Mouse (Mus musculus) hindbrain, embryonic 11.5 days (tissue): ENCODE measurements around the gene Dnttip2. TPM values are rescaled to one million over a fixed set of nuclear protein-coding genes. Genes with fewer than 3 reads are reported as not detected.

Experiments
- ATAC-seq: fragments of 200-750 bp; cut with Nextera tagmentation; 2 replicates; pipeline ENCODE4 v1.8.0; 2017; ENCODE audit warnings: mild to moderate bottlenecking, moderate TSS enrichment, moderate library complexity; ENCODE audit not compliant: low FRiP score
- DNase-seq: peaks from one replicate; pipeline ENCODE4 v3.0.0-alpha.2; 2015; ENCODE audit warnings: low spot score
- H3K27ac ChIP-seq: fragments of 300-500 bp; sonication (generic); 2 replicates; pipeline ENCODE4 v1.5.1; 2014; ENCODE audit warnings: mild to moderate bottlenecking, low read depth, low read length
- H3K27me3 ChIP-seq: fragments of 300-500 bp; sonication (generic); 2 replicates; pipeline ENCODE4 v1.6.1; 2014; ENCODE audit warnings: mild to moderate bottlenecking, low read length, moderate library complexity, mixed read lengths; ENCODE audit not compliant: control insufficient read depth, insufficient read depth
- H3K36me3 ChIP-seq: fragments of 300-500 bp; sonication (generic); 2 replicates; pipeline ENCODE4 v1.6.1; 2014; ENCODE audit warnings: mild to moderate bottlenecking, low read length, moderate library complexity, mixed read lengths; ENCODE audit not compliant: control insufficient read depth, insufficient read depth
- H3K4me1 ChIP-seq: fragments of 300-500 bp; sonication (generic); replicated peaks from 2 replicates; pipeline ENCODE4 v1.6.1; 2014; ENCODE audit warnings: low read length, mixed read lengths; ENCODE audit not compliant: control insufficient read depth, insufficient read depth
- H3K4me2 ChIP-seq: fragments of 300-500 bp; sonication (generic); replicated peaks from 2 replicates; pipeline ENCODE4 v1.6.1; 2014; ENCODE audit warnings: mild to moderate bottlenecking, low read depth, low read length
- H3K4me3 ChIP-seq: fragments of 300-500 bp; sonication (generic); 2 replicates; pipeline ENCODE4 v1.5.1; 2014; ENCODE audit warnings: low read depth, low read length
- H3K9ac ChIP-seq: fragments of 300-500 bp; sonication (generic); 2 replicates; pipeline ENCODE4 v1.6.1; 2014; ENCODE audit warnings: low read depth, low read length
- H3K9me3 ChIP-seq: fragments of 300-500 bp; sonication (generic); 2 replicates; pipeline ENCODE4 v1.6.1; 2016; ENCODE audit warnings: low read length; ENCODE audit not compliant: control insufficient read depth
- WGBS: fragments of 180-500 bp; shearing (Covaris S2); extraction: QIAGEN DNeasy Blood & Tissue Kit; methylation state at CpG from one replicate; pipeline ENCODE4 v1.1.7; 2014; 5-methylcytosine and 5-hydroxymethylcytosine counted together
- polyA plus RNA-seq: library from polyadenylated mRNA; unstranded; fragments of >200 nt; fragmentation: Nextera tagmentation; extraction: Ambion mirVana; gene quantifications from 2 replicates; pipeline ENCODE4 v1.2.1, GENCODE M21; 2014

Dnttip2 gene
- polyA plus RNA-seq, 1 experiment from 2014 or later, result 92.5 TPM

- no peaks in the 10 kb centered on the region for H3K4me1 ChIP-seq
Observed at GRCm38 (mm10) chr3:122293954-122294850, 20.0 kb downstream of the Dnttip2 start, which contains the start of gene Bcar3. Gene Bcar3 (plus strand): TSS chr3:122294136.

GRCm38 (mm10) chr3:122295511-122295910 is 21.3 kb downstream of the Dnttip2 start:
- H3K27me3 ChIP-seq, result no peaks in the 10 kb centered on the region
- 14% methylated on average over 5 of the region's 5 CpGs for WGBS
- no peaks in the 10 kb centered on the region for H3K4me1 ChIP-seq
- no peak overlapping the region for H3K4me3 ChIP-seq
- no peaks in the 10 kb centered on the region for H3K36me3 ChIP-seq
- ATAC-seq (no peak), DNase-seq (peak; percentile 75)
- H3K9me3 ChIP-seq, result no peaks in the 10 kb centered on the region
- H3K27ac ChIP-seq, result peak overlapping the region; percentile 7; the same call in 1 of the 2 replicates
- H3K9ac ChIP-seq, result no peak overlapping the region
- H3K4me2 ChIP-seq, result no peak overlapping the region

More at GRCm38 (mm10) chr3:122293954-122294850, 20.0 kb downstream of the Dnttip2 start, which contains the start of gene Bcar3:
- Histone ChIP-seq H3K36me3 (no peaks in the 10 kb centered on the region), H3K4me3 (peak within 1 kb of the TSS; percentile 81), H3K4me2 (peak within 1 kb of the TSS; percentile 63), H3K9ac (peak within 1 kb of the TSS; percentile 96), H3K27ac (peak within 1 kb of the TSS; percentile 99), H3K27me3 (no peaks in the 10 kb centered on the region), H3K9me3 (no peaks in the 10 kb centered on the region)
- DNase-seq, result peak; percentile 96
- 5% methylated on average over 37 of the region's 37 CpGs for WGBS
- ATAC-seq, result peak; percentile 88

- DNase-seq (no peak), ATAC-seq (no peak)
- 76% methylated on average over 5 of the region's 5 CpGs for WGBS
- Histone ChIP-seq H3K9me3 (no peaks in the 10 kb centered on the region), H3K9ac (no peak overlapping the region), H3K36me3 (no peaks in the 10 kb centered on the region), H3K27me3 (no peaks in the 10 kb centered on the region), H3K4me1 (peaks cover 2% of the 10 kb centered on the region; the same call in 1 of the 2 replicates), H3K4me2 (no peak overlapping the region), H3K27ac (no peak overlapping the region), H3K4me3 (no peak overlapping the region)
Observed at GRCm38 (mm10) chr3:122296979-122297378, 22.8 kb downstream of the Dnttip2 start.

- DNase-seq, result no peak
- H3K4me1 ChIP-seq, result peaks cover 2% of the 10 kb centered on the region; the same call in 1 of the 2 replicates
Observed at GRCm38 (mm10) chr3:122300983-122301919, 27.1 kb downstream of the Dnttip2 start.

GRCm38 (mm10) chr3:122304560-122304959 is 30.4 kb downstream of the Dnttip2 start:
- no peaks in the 10 kb centered on the region for H3K36me3 ChIP-seq
- H3K27ac ChIP-seq, result no peak overlapping the region
- ATAC-seq, result no peak
- no peak overlapping the region for H3K9ac ChIP-seq
- WGBS, result 87% methylated on average over 4 of the region's 4 CpGs
- H3K4me1 ChIP-seq, result peaks cover 2% of the 10 kb centered on the region; the same call in 1 of the 2 replicates
- H3K4me2 ChIP-seq, result no peak overlapping the region
- no peaks in the 10 kb centered on the region for H3K27me3 ChIP-seq
- no peak overlapping the region for H3K4me3 ChIP-seq
- DNase-seq, result no peak
- H3K9me3 ChIP-seq, result no peaks in the 10 kb centered on the region

More at GRCm38 (mm10) chr3:122300983-122301919, 27.1 kb downstream of the Dnttip2 start:
- Histone ChIP-seq H3K27ac (no peak overlapping the region), H3K27me3 (no peaks in the 10 kb centered on the region), H3K9me3 (no peaks in the 10 kb centered on the region), H3K9ac (no peak overlapping the region), H3K4me2 (no peak overlapping the region), H3K36me3 (no peaks in the 10 kb centered on the region), H3K4me3 (no peak overlapping the region)
- no peak for ATAC-seq
- whole genome bisulfite sequencing, result 64% methylated on average over 9 of the region's 9 CpGs

GRCm38 (mm10) chr3:122307894-122308671 is 33.9 kb downstream of the Dnttip2 start:
- 66% methylated on average over 4 of the region's 4 CpGs for WGBS
- Histone ChIP-seq H3K4me2 (no peak overlapping the region), H3K27ac (no peak overlapping the region), H3K36me3 (no peaks in the 10 kb centered on the region), H3K9me3 (no peaks in the 10 kb centered on the region), H3K4me1 (no peaks in the 10 kb centered on the region), H3K27me3 (no peaks in the 10 kb centered on the region), H3K4me3 (no peak overlapping the region), H3K9ac (no peak overlapping the region)
- DNase-seq, result no peak
- peak; percentile 57 for ATAC-seq

GRCm38 (mm10) chr3:122308981-122309380 is 34.8 kb downstream of the Dnttip2 start:
- H3K36me3 ChIP-seq, result no peaks in the 10 kb centered on the region
- no peaks in the 10 kb centered on the region for H3K27me3 ChIP-seq
- H3K9me3 ChIP-seq, result no peaks in the 10 kb centered on the region
- no peak for ATAC-seq
- no peak overlapping the region for H3K27ac ChIP-seq
- H3K4me1 ChIP-seq, result peaks cover 2% of the 10 kb centered on the region; the same call in 1 of the 2 replicates
- DNase-seq, result no peak
- no peak overlapping the region for H3K4me2 ChIP-seq
- H3K9ac ChIP-seq, result no peak overlapping the region
- WGBS, result 22% methylated on average over 6 of the region's 6 CpGs
- H3K4me3 ChIP-seq, result no peak overlapping the region

GRCm38 (mm10) chr3:122312078-122312477 is 37.9 kb downstream of the Dnttip2 start:
- H3K27me3 ChIP-seq, result no peaks in the 10 kb centered on the region
- H3K9ac ChIP-seq, result no peak overlapping the region
- ATAC-seq (peak; percentile 42), DNase-seq (peak; percentile 92)
- no peaks in the 10 kb centered on the region for H3K9me3 ChIP-seq
- H3K36me3 ChIP-seq, result no peaks in the 10 kb centered on the region
- peaks cover 7% of the 10 kb centered on the region; the same call in 1 of the 2 replicates for H3K4me1 ChIP-seq
- WGBS, result 24% methylated on average over 2 of the region's 2 CpGs
- H3K27ac ChIP-seq, result no peak overlapping the region
- no peak overlapping the region for H3K4me3 ChIP-seq
- no peak overlapping the region for H3K4me2 ChIP-seq
